Mouse (Mus musculus): Measurements from ENCODE around the gene Asrgl1. TPM values are rescaled to one million over a fixed set of nuclear protein-coding genes. Genes with fewer than 3 reads are reported as not detected.

The Asrgl1 gene
- polyA plus RNA-seq, 2 experiments, result 3.5 to 8.8 TPM

- no peaks in the 10 kb centered on the region for H3K36me3 ChIP-seq (replicated peaks; ENCODE audit: control insufficient read depth, insufficient read depth, low read depth)
- DNase-seq (ENCODE audit: low read depth in 3 of 3, low spot score in 3 of 3) (no peak), ATAC-seq (ENCODE audit: insufficient read depth) (no peak)
- no peak overlapping the region for H3K9ac ChIP-seq (replicated peaks)
- TF ChIP-seq EP300 (IDR thresholded peaks at IDR 0.05; ENCODE audit: low read depth) (no peak), CTCF (IDR thresholded peaks at IDR 0.05; ENCODE audit: low read depth) (no peak)
- no peak overlapping the region for H3K4me3 ChIP-seq (ENCODE audit: insufficient read depth in 1 of 2, low read depth in 2 of 2, low read length in 2 of 2)
- H3K27me3 ChIP-seq (ENCODE audit: control insufficient read depth, insufficient read depth, low read length), result no peaks in the 10 kb centered on the region
- peaks cover 0 to 8% of the 10 kb centered on the region in 2 experiments; a peak in 2 of 4 replicates for H3K4me1 ChIP-seq (replicated peaks; ENCODE audit: control insufficient read depth in 2 of 2, insufficient read depth in 2 of 2, low read length in 1 of 2)
- H3K9me3 ChIP-seq (ENCODE audit: control insufficient read depth, low read length), result no peaks in the 10 kb centered on the region
- H3K27ac ChIP-seq, result no peak overlapping the region
- WGBS (ENCODE audit: insufficient replicate concordance), result 46% methylated on average over 4 of the region's 4 CpGs
- H3K4me2 ChIP-seq (ENCODE audit: low read depth), result no peak overlapping the region
These were observed 58.3 kb downstream of the Asrgl1 start for GRCm38 (mm10) chr19:9076982-9077660.

- DNase-seq (ENCODE audit: low read depth in 3 of 3, low spot score in 3 of 3) (no peak), ATAC-seq (ENCODE audit: insufficient read depth) (no peak)
- Histone ChIP-seq H3K4me1 (replicated peaks; ENCODE audit: control insufficient read depth in 2 of 2, insufficient read depth in 2 of 2, low read length in 1 of 2) (peaks cover 0 to 8% of the 10 kb centered on the region in 2 experiments; a peak in 1 of 4 replicates), H3K27me3 (ENCODE audit: control insufficient read depth, insufficient read depth, low read length) (no peaks in the 10 kb centered on the region), H3K36me3 (replicated peaks; ENCODE audit: control insufficient read depth, insufficient read depth, low read depth) (no peaks in the 10 kb centered on the region), H3K27ac (no peak overlapping the region), H3K4me3 (ENCODE audit: insufficient read depth in 1 of 2, low read depth in 2 of 2, low read length in 2 of 2) (no peak overlapping the region), H3K9me3 (ENCODE audit: control insufficient read depth, low read length) (no peaks in the 10 kb centered on the region), H3K9ac (replicated peaks) (no peak overlapping the region), H3K4me2 (ENCODE audit: low read depth) (no peak overlapping the region)
- WGBS (ENCODE audit: insufficient replicate concordance), result 78% methylated on average over 3 of the region's 3 CpGs
- TF ChIP-seq EP300 (IDR thresholded peaks at IDR 0.05; ENCODE audit: low read depth), result no peak
- TF ChIP-seq CTCF (IDR thresholded peaks at IDR 0.05; ENCODE audit: low read depth), result no peak
These were observed 59.4 kb downstream of the Asrgl1 start for GRCm38 (mm10) chr19:9076035-9076434.

- no peak overlapping the region for H3K9ac ChIP-seq (replicated peaks)
- H3K27me3 ChIP-seq (ENCODE audit: control insufficient read depth, insufficient read depth, low read length), result no peaks in the 10 kb centered on the region
- no peak overlapping the region for H3K4me3 ChIP-seq (ENCODE audit: insufficient read depth in 1 of 2, low read depth in 2 of 2, low read length in 2 of 2)
- ATAC-seq (ENCODE audit: insufficient read depth) (no peak), DNase-seq (ENCODE audit: low read depth in 3 of 3, low spot score in 3 of 3) (no peak)
- no peak overlapping the region for H3K27ac ChIP-seq
- H3K9me3 ChIP-seq (ENCODE audit: control insufficient read depth, low read length), result no peaks in the 10 kb centered on the region
- H3K4me2 ChIP-seq (ENCODE audit: low read depth), result no peak overlapping the region
- 53% methylated on average over 2 of the region's 2 CpGs for WGBS (ENCODE audit: insufficient replicate concordance)
- TF ChIP-seq EP300 (IDR thresholded peaks at IDR 0.05; ENCODE audit: low read depth) (no peak), CTCF (IDR thresholded peaks at IDR 0.05; ENCODE audit: low read depth) (no peak)
- no peaks in the 10 kb centered on the region for H3K36me3 ChIP-seq (replicated peaks; ENCODE audit: control insufficient read depth, insufficient read depth, low read depth)
- peaks cover 0 to 13% of the 10 kb centered on the region in 2 experiments; a peak in 2 of 4 replicates for H3K4me1 ChIP-seq (replicated peaks; ENCODE audit: control insufficient read depth in 2 of 2, insufficient read depth in 2 of 2, low read length in 1 of 2)
These were observed 59.9 kb downstream of the Asrgl1 start for GRCm38 (mm10) chr19:9075558-9075957.

- Histone ChIP-seq H3K27ac (no peak overlapping the region), H3K4me2 (ENCODE audit: low read depth) (no peak overlapping the region), H3K4me1 (replicated peaks; ENCODE audit: control insufficient read depth in 2 of 2, insufficient read depth in 2 of 2, low read length in 1 of 2) (peaks cover 0 to 15% of the 10 kb centered on the region in 2 experiments; a peak in 2 of 4 replicates), H3K9ac (replicated peaks) (no peak overlapping the region), H3K4me3 (ENCODE audit: insufficient read depth in 1 of 2, low read depth in 2 of 2, low read length in 2 of 2) (no peak overlapping the region), H3K36me3 (replicated peaks; ENCODE audit: control insufficient read depth, insufficient read depth, low read depth) (no peaks in the 10 kb centered on the region), H3K27me3 (ENCODE audit: control insufficient read depth, insufficient read depth, low read length) (no peaks in the 10 kb centered on the region), H3K9me3 (ENCODE audit: control insufficient read depth, low read length) (no peaks in the 10 kb centered on the region)
- WGBS (ENCODE audit: insufficient replicate concordance), result 43% methylated on average over 4 of the region's 4 CpGs
- DNase-seq (ENCODE audit: low read depth in 3 of 3, low spot score in 3 of 3) (no peak), ATAC-seq (ENCODE audit: insufficient read depth) (no peak)
- TF ChIP-seq CTCF (IDR thresholded peaks at IDR 0.05; ENCODE audit: low read depth), result no peak
- no peak for TF ChIP-seq EP300 (IDR thresholded peaks at IDR 0.05; ENCODE audit: low read depth)
These were observed 61.0 kb downstream of the Asrgl1 start for GRCm38 (mm10) chr19:9074424-9074823.

- H3K36me3 ChIP-seq (replicated peaks; ENCODE audit: control insufficient read depth, insufficient read depth, low read depth), result no peaks in the 10 kb centered on the region
- TF ChIP-seq EP300 (IDR thresholded peaks at IDR 0.05; ENCODE audit: low read depth) (no peak), CTCF (IDR thresholded peaks at IDR 0.05; ENCODE audit: low read depth) (no peak)
- ATAC-seq (ENCODE audit: insufficient read depth), result no peak
- no peak overlapping the region for H3K4me3 ChIP-seq (ENCODE audit: insufficient read depth in 1 of 2, low read depth in 2 of 2, low read length in 2 of 2)
- no peaks in the 10 kb centered on the region for H3K9me3 ChIP-seq (ENCODE audit: control insufficient read depth, low read length)
- no peak for DNase-seq (ENCODE audit: low read depth in 3 of 3, low spot score in 3 of 3)
- no peak overlapping the region for H3K9ac ChIP-seq (replicated peaks)
- H3K27me3 ChIP-seq (ENCODE audit: control insufficient read depth, insufficient read depth, low read length), result no peaks in the 10 kb centered on the region
- WGBS (ENCODE audit: insufficient replicate concordance), result 43% methylated on average over 12 of the region's 12 CpGs
- peaks cover 0 to 15% of the 10 kb centered on the region in 2 experiments; a peak in 2 of 4 replicates for H3K4me1 ChIP-seq (replicated peaks; ENCODE audit: control insufficient read depth in 2 of 2, insufficient read depth in 2 of 2, low read length in 1 of 2)
- H3K4me2 ChIP-seq (ENCODE audit: low read depth), result no peak overlapping the region
- no peak overlapping the region for H3K27ac ChIP-seq
These were observed 61.5 kb downstream of the Asrgl1 start for GRCm38 (mm10) chr19:9073776-9074411.
